In genomic region chr11:97439935-97440334, GRCm38 (mm10) we compare ENCODE assay signal across 8 mouse cellular contexts. TPM values are rescaled to one million over a fixed set of nuclear protein-coding genes. Genes with fewer than 3 reads are reported as not detected.
DNase-seq lines count a peak whose midpoint lies in the region; ATAC-seq and TF ChIP-seq lines count a peak whose summit lies in the region.

No protein-coding gene starts in this region.

- peak; percentile 90 for DNase-seq in heart, adult 2 months
- DNase-seq in kidney, adult 18-20 months: peak; percentile 73
- DNase-seq in lung, embryonic 14.5 days: peak; percentile 82
- DNase-seq in layer of hippocampus, postnatal 25 days (ENCODE audit: extremely low spot score in 1 of 2, low spot score in 1 of 2): no peak
- no peak for DNase-seq in layer of hippocampus, adult 9-11 months

- WGBS in heart, adult 2 months: under 1% methylated on average over 22 of the region's 37 CpGs
- WGBS in lung, embryonic 14.5 days: under 1% methylated on average over 37 of the region's 37 CpGs
- WGBS in small intestine, adult 2 months: 3% methylated on average over 36 of the region's 37 CpGs

- peak overlapping the region; percentile 88 for H3K27ac ChIP-seq in brown adipose tissue, adult 24 weeks (replicated peaks; ENCODE audit: low read depth, low read length)
- H3K27ac ChIP-seq in heart, adult 2 months: peak overlapping the region; percentile 93
- H3K27ac ChIP-seq in lung, embryonic 14.5 days (ENCODE audit: low read depth): peak overlapping the region; percentile 81
- peak overlapping the region; percentile 15; the same call in 1 of the 2 replicates for H3K27ac ChIP-seq in small intestine, adult 2 months (ENCODE audit: insufficient read depth, low read depth, low read length)

- peak overlapping the region; percentile 82 for H3K4me2 ChIP-seq in lung, embryonic 14.5 days

- H3K36me3 ChIP-seq in E14TG2a.4 (ENCODE audit: insufficient read depth, low read length): peaks cover 25% of the 10 kb centered on the region
- H3K36me3 ChIP-seq in heart, adult 2 months (ENCODE audit: control insufficient read depth, insufficient read depth, low read length): peaks cover 2% of the 10 kb centered on the region; the same call in 1 of the 2 replicates
- H3K36me3 ChIP-seq in lung, embryonic 14.5 days (ENCODE audit: insufficient read depth): peaks cover 17% of the 10 kb centered on the region
- H3K36me3 ChIP-seq in small intestine, adult 2 months (ENCODE audit: control insufficient read depth, insufficient read depth, low read length): no peaks in the 10 kb centered on the region; the same call in 1 of the 2 replicates

- peak; percentile 90 for TF ChIP-seq POLR2A in heart, adult 2 months (IDR thresholded peaks at IDR 0.05; ENCODE audit: insufficient read depth, low read depth, low read length)
- TF ChIP-seq POLR2A in small intestine, adult 2 months (IDR thresholded peaks at IDR 0.05; ENCODE audit: low read depth, low read length): no peak

- peak overlapping the region; percentile 82 for H3K9ac ChIP-seq in heart, adult 2 months (ENCODE audit: low read depth, low read length)
- peak overlapping the region; percentile 81 for H3K9ac ChIP-seq in lung, embryonic 14.5 days

- no peaks in the 10 kb centered on the region for H3K9me3 ChIP-seq in E14TG2a.4 (ENCODE audit: low read length)
- H3K9me3 ChIP-seq in lung, embryonic 14.5 days (ENCODE audit: low read depth, low read length): no peaks in the 10 kb centered on the region

- H3K4me1 ChIP-seq in E14TG2a.4 (replicated peaks; ENCODE audit: low read depth, low read length): peaks cover 92% of the 10 kb centered on the region
- H3K4me1 ChIP-seq in brown adipose tissue, adult 24 weeks (ENCODE audit: control insufficient read depth, insufficient read depth, insufficient read length, low read length): peaks cover 18% of the 10 kb centered on the region
- H3K4me1 ChIP-seq in heart, adult 2 months (ENCODE audit: control insufficient read depth, insufficient read depth, low read length): peaks cover 39% of the 10 kb centered on the region
- H3K4me1 ChIP-seq in lung, embryonic 14.5 days (ENCODE audit: insufficient read depth): peaks cover 62% of the 10 kb centered on the region
- peaks cover 7% of the 10 kb centered on the region for H3K4me1 ChIP-seq in small intestine, adult 2 months (ENCODE audit: control insufficient read depth, insufficient read depth, insufficient read length, low read length)

- peak overlapping the region; percentile 83 for H3K4me3 ChIP-seq in E14TG2a.4 (replicated peaks; ENCODE audit: low read length)
- H3K4me3 ChIP-seq in brown adipose tissue, adult 24 weeks (ENCODE audit: insufficient read depth, low read depth, low read length): peak overlapping the region; percentile 60
- H3K4me3 ChIP-seq in heart, adult 2 months: peak overlapping the region; percentile 77
- peak overlapping the region; percentile 73 for H3K4me3 ChIP-seq in lung, embryonic 14.5 days (ENCODE audit: low read depth, low read length)
- peak overlapping the region; percentile 62 for H3K4me3 ChIP-seq in small intestine, adult 2 months (ENCODE audit: low read depth, low read length)

- ATAC-seq in lung, embryonic 14.5 days (ENCODE audit: insufficient read depth): peak; percentile 66

- H3K79me2 ChIP-seq in heart, adult 2 months (replicated peaks; ENCODE audit: control insufficient read depth, insufficient read depth, low read length): no peaks in the 10 kb centered on the region; the same call in 1 of the 2 replicates

- intact Hi-C loops in heart, adult 2 months (cut with DNase I): no loop called here

- H3K27me3 ChIP-seq in E14TG2a.4 (ENCODE audit: insufficient read depth, low read length): peaks cover 23% of the 10 kb centered on the region
- no peaks in the 10 kb centered on the region for H3K27me3 ChIP-seq in heart, adult 2 months (ENCODE audit: control insufficient read depth, insufficient read depth, low read length)
- no peaks in the 10 kb centered on the region for H3K27me3 ChIP-seq in lung, embryonic 14.5 days (ENCODE audit: insufficient read depth, low read length)
- peaks cover 25% of the 10 kb centered on the region for H3K27me3 ChIP-seq in small intestine, adult 2 months (ENCODE audit: control insufficient read depth, insufficient read depth, low read length)

- TF ChIP-seq CTCF in E14TG2a.4 (conservative IDR thresholded peaks at IDR 0.05; ENCODE audit: low read length): no peak
- TF ChIP-seq CTCF in heart, adult 2 months (IDR thresholded peaks at IDR 0.05): no peak
- TF ChIP-seq CTCF in lung, embryonic 14.5 days (IDR thresholded peaks at IDR 0.05; ENCODE audit: low read depth): no peak
- TF ChIP-seq CTCF in small intestine, adult 2 months (IDR thresholded peaks at IDR 0.05; ENCODE audit: extremely low read depth, insufficient read length, insufficient replicate concordance, low read depth, low read length): no peak

- no peak for TF ChIP-seq EP300 in heart, adult 2 months (IDR thresholded peaks at IDR 0.05; ENCODE audit: insufficient read depth, low read depth, low read length)

RNA-seq across cellular contexts. Expression of gene Arhgap23, which starts 24.6 kb away (rescaled TPM):
- polyA plus RNA-seq in brown adipose tissue, adult 24 weeks (2012; ENCODE audit: insufficient read depth, insufficient read length, missing spikeins): 5.5 and 6.7 TPM in 2 replicates
- 10 to 100 TPM; 12.8 to 13.7 TPM for total RNA-seq in heart, adult 2 months (2021)
- 18.4 and 19.2 TPM in 2 replicates for polyA plus RNA-seq in heart, adult 2 months (2012; rRNA removed)
- 7.0 and 7.9 TPM in 2 replicates for polyA plus RNA-seq in lung, embryonic 14.5 days (2014; fragmentation: Nextera tagmentation; extraction: Ambion mirVana)
- polyA plus RNA-seq in small intestine, adult 2 months (2012; rRNA removed): 11.1 and 12.1 TPM in 2 replicates
- 10 to 100 TPM; 71.4 to 73.5 TPM for total RNA-seq in layer of hippocampus, postnatal 25 days (2021)

Comparison
In these comparisons a context has a peak if more than half of its experiments do, and no peak if none do; other contexts are left out.
1. H3K27ac ChIP-seq: peak in every context shown above with its lines; median percentile 93 in heart, adult 2 months; 88 in brown adipose tissue, adult 24 weeks; 81 in lung, embryonic 14.5 days; 15 in small intestine, adult 2 months.
2. DNase-seq: peak in heart, adult 2 months (2 of 2), kidney, adult 18-20 months (single experiment) and lung, embryonic 14.5 days (single experiment); none in layer of hippocampus, postnatal 25 days (0 of 2) and layer of hippocampus, adult 9-11 months (single experiment).
3. Peak in every context shown above with its lines, with median percentiles within 50 percentile points of each other: H3K4me3 ChIP-seq.